Mouse (Mus musculus) embryonic facial prominence, embryonic 10.5 days (tissue): ENCODE measurements at regions not wholly inside any gene's neighbourhood (a gene's known extent, or its start where the extent isn't known, plus 50 kb on each side); places are given as distances from the start of the nearest gene placed in this dataset.

Experiments
- DNase-seq: peaks from one replicate; pipeline ENCODE4 v3.0.0-alpha.2; 2017; ENCODE audit warnings: low spot score
- H3K27ac ChIP-seq: fragments of 300-500 bp; sonication (generic); replicated peaks from 2 replicates; pipeline ENCODE4 v1.5.1; 2016; ENCODE audit warnings: mild to moderate bottlenecking
- H3K27me3 ChIP-seq: fragments of 300-500 bp; sonication (generic); replicated peaks from 2 replicates; pipeline ENCODE4 v1.6.1; 2016; ENCODE audit warnings: low read depth, mild to moderate bottlenecking; ENCODE audit not compliant: poor library complexity, severe bottlenecking
- H3K36me3 ChIP-seq: fragments of 300-500 bp; sonication (generic); replicated peaks from 2 replicates; pipeline ENCODE4 v1.6.1; 2016; ENCODE audit warnings: mild to moderate bottlenecking, moderate library complexity
- H3K4me1 ChIP-seq: fragments of 300-500 bp; sonication (generic); 2 replicates; pipeline ENCODE4 v1.6.1; 2016
- H3K4me3 ChIP-seq: fragments of 300-500 bp; sonication (generic); 2 replicates; pipeline ENCODE4 v1.5.1; 2016; ENCODE audit warnings: mild to moderate bottlenecking, moderate library complexity
- H3K9me3 ChIP-seq: fragments of 300-500 bp; sonication (generic); 2 replicates; pipeline ENCODE4 v1.6.1; 2016; ENCODE audit warnings: mild to moderate bottlenecking
- WGBS: fragments of 180-500 bp; shearing (Covaris S2); methylation state at CpG from one replicate; pipeline ENCODE4 v1.1.7; 2016; 5-methylcytosine and 5-hydroxymethylcytosine counted together

DNA sequence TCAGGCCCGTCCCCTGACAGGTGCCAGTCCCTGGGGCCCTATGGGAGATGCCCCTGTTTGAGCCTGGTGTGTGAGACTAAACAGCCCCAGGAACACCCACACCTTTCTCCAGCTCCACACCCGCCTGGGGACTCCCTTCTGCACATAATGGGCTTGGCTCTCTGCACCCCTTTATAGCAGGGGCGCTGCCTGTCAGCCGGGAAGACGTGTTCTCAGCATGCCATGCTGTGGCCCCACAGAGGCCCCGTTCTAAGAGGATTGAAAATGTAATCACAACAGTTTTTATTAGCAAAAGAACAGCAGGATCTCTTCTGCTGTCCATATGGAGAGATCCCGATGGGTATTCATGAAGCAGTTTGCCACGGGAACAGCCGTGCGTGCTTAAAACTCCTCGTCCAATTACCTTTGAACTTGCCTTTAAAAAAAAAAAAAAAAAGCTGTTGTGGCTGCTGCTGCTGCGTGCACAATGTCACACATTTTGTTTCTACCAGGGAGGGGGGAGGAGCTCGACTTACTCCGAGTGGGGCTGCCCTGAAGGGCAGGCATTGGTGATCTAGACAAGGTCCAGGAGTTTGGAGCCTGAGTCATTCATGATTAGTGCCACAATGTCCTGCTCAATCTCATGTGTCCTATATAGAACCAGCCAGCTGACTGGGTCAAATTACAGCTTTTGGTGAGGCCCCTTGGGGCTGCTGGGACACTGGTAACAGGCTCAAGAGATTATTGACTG is 119.7 kb downstream of the Rps24 start:
- no peaks in the 10 kb centered on the region for H3K36me3 ChIP-seq
- 0 out of 2 replicates have a peak, but pooled peaks cover 2% of the 10 kb centered on the region for H3K9me3 ChIP-seq
- 41% methylated on average over 14 of the region's 14 CpGs for WGBS
- H3K4me1 ChIP-seq, result peaks cover 24% of the 10 kb centered on the region
- H3K27ac ChIP-seq, result peak overlapping the region; percentile 57; the same call in 1 of the 2 replicates
- no peak overlapping the region for H3K4me3 ChIP-seq
- peaks cover 12% of the 10 kb centered on the region; the same call in 1 of the 2 replicates for H3K27me3 ChIP-seq
- DNase-seq, result peak; percentile 32

DNA sequence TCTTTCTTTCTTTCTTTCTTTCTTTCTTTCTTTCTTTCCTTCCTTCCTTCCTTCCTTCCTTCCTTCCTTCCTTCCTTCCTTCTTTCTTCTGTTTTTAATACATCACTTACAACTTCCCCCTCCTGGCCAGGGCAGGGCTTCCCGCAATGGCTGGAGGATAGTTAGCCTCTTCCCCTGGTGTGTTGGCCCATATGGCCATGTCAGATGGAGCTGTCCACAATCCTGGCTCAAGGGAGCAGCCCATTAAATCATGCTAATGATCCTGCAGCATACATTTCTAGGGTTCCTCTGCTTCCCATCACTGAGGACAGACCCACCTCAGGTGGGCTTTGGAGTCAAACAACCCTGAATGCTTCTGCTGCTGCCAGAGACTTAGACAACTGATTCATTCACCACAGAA is 121.4 kb downstream of the Rps24 start:
- Histone ChIP-seq H3K9me3 (0 out of 2 replicates have a peak, but pooled peaks cover 2% of the 10 kb centered on the region), H3K4me1 (peaks cover 20% of the 10 kb centered on the region), H3K36me3 (no peaks in the 10 kb centered on the region), H3K27ac (no peak overlapping the region), H3K27me3 (peaks cover 25% of the 10 kb centered on the region; the same call in 1 of the 2 replicates), H3K4me3 (no peak overlapping the region)
- no peak for DNase-seq
- 92% methylated on average over 1 of the region's 1 CpGs for WGBS

DNA sequence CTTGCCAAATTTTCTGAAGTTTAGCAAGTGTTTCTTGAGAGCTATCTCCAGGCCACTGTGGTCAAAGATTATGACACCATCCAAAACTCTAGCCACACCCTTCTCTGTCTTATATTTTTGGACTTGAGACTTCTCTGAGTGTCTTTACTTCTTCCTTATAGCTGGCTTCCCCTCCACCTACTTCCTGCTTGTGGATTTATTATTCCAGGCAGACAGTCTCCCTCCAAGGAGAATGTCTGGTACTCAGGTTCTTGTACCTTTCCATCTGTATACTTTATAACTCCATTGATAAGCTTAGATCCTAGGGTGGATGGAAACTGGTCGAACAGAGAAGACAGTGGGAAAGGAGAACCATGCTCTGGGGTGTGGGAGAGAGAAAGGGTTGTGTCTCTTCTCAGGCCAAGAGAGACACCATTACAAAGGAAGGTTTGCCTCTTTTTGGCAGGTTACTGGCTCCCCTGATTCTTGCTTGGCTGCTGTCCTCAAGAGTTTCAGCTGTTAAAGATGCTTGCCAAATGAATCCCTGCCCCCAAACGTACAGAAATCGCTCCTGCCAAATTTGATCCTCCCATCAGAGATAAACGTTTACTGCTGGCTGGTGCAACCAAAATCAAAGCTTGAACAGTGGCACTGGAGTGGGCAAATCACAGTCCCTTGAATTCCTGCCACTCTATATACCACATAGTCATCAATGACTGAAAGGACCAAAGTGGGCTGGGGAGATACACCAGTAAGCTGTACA is 125.5 kb downstream of the Rps24 start:
- Histone ChIP-seq H3K27ac (no peak overlapping the region), H3K36me3 (no peaks in the 10 kb centered on the region), H3K9me3 (0 out of 2 replicates have a peak, but pooled peaks cover 2% of the 10 kb centered on the region), H3K27me3 (peaks cover 27% of the 10 kb centered on the region; the same call in 1 of the 2 replicates), H3K4me3 (no peak overlapping the region), H3K4me1 (peaks cover 13% of the 10 kb centered on the region)
- WGBS, result 84% methylated on average over 4 of the region's 4 CpGs
- DNase-seq, result no peak

DNA sequence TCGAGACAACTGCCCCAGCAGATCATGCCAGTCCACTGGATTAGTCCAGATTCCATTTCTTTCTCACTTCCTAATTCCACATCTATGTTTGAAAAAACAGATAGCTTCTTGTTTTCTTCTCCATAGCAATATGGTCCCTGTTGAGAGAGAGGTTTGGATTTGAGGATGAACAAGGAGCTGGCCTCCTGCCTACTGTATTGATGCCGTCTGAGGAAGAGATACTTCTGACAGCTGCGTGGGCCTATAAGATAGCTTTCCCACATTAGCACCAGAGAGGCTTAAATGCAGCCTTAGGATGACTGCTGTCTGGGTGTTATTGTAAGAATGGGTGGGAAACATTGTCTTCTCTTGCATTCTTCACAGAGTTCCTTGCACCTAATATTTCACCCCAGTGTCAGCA is 128.9 kb downstream of the Rps24 start:
- Histone ChIP-seq H3K4me1 (peaks cover 32% of the 10 kb centered on the region), H3K27ac (no peak overlapping the region), H3K36me3 (no peaks in the 10 kb centered on the region), H3K27me3 (peaks cover 33% of the 10 kb centered on the region; the same call in 1 of the 2 replicates), H3K9me3 (no peaks in the 10 kb centered on the region), H3K4me3 (no peak overlapping the region)
- 89% methylated on average over 3 of the region's 3 CpGs for WGBS
- no peak for DNase-seq

DNA sequence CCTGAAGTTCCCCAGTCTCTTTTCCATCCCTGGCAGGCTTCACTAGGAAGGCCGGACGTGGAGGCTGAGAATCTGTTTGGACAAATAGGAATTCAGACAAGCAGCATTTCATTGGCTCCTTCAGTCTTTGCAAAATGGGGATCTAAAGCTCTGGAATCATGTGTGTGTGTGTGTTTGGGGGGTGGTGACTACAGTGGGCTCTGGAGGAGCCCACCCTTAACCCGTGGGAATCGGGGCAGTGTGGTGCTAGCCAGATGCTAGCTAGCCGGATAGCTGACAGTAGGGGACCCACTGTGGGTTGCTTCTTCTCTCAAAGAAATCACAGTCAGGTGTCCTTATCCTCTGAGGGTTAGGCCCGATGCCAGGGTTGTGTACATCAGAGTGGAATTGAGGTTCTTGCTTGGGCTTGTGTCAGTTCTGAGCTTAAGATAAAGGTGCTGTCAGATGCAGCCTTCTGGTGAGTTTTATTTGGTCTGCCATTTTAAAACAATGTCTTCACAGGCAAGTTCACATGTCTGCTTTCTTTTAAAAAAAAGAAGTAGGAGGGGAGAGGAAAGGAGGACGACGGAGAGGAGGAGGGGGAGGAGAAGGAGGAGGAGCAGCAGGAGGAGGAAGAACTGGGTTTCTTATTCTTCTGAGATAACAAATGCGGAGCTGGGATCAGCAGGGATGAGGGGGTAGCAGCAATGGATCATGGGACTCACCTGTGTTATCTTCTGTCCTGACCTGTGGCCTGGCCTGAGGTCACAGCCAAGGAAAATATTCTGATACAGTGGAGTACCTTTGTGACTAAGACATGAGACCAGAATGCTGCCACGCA is 129.6 kb downstream of the Rps24 start:
- no peak for DNase-seq
- H3K27me3 ChIP-seq, result peaks cover 25% of the 10 kb centered on the region; the same call in 1 of the 2 replicates
- no peaks in the 10 kb centered on the region for H3K36me3 ChIP-seq
- peak overlapping the region; percentile 37 for H3K27ac ChIP-seq
- no peak overlapping the region for H3K4me3 ChIP-seq
- 65% methylated on average over 10 of the region's 10 CpGs for WGBS
- H3K9me3 ChIP-seq, result no peaks in the 10 kb centered on the region
- H3K4me1 ChIP-seq, result peaks cover 32% of the 10 kb centered on the region

DNA sequence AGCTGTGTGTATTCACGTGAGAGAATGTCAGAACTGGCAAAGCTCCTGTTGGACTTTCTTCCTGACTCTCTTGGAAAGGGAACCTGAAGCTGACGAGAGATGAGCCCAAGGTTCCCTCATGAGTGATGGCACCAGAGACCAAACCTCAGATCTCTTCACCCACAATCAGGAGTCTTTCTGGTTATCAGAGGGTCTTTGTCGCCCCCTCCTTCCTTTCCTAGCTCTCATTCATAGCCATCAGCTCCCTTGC is 130.1 kb downstream of the Rps24 start:
- no peaks in the 10 kb centered on the region for H3K36me3 ChIP-seq
- H3K4me3 ChIP-seq, result no peak overlapping the region
- peaks cover 32% of the 10 kb centered on the region for H3K4me1 ChIP-seq
- H3K9me3 ChIP-seq, result no peaks in the 10 kb centered on the region
- peak overlapping the region; percentile 37 for H3K27ac ChIP-seq
- 55% methylated on average over 3 of the region's 3 CpGs for WGBS
- DNase-seq, result no peak
- H3K27me3 ChIP-seq, result peaks cover 22% of the 10 kb centered on the region; the same call in 1 of the 2 replicates

DNA sequence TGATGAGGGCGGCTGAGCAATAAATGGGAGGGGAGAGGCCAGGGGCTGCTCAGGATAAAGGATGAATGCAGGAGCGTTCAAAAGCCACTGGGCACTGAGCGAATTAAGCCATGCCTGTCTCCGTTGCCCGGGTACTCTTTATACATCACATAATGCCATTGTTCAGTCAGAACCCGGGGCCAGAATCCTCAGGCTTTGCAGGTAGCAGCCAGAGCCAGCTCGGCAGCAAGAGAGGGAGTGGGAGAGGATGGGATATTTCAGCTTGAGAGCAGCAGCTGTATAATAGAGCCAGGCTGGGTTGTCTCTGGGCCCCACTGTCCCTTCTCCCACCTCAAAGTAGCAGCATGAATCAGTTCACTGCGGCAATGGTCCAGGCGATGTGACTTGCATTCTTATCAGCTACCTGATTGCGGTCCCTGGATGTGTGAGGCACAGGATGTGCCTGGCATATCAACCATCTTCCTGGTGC is 130.5 kb downstream of the Rps24 start:
- Histone ChIP-seq H3K27ac (peak overlapping the region; percentile 32; the same call in 1 of the 2 replicates), H3K4me3 (no peak overlapping the region), H3K27me3 (peaks cover 19% of the 10 kb centered on the region; the same call in 1 of the 2 replicates), H3K36me3 (no peaks in the 10 kb centered on the region), H3K4me1 (peaks cover 32% of the 10 kb centered on the region), H3K9me3 (no peaks in the 10 kb centered on the region)
- WGBS, result 63% methylated on average over 10 of the region's 10 CpGs
- peak; percentile 16 for DNase-seq

DNA sequence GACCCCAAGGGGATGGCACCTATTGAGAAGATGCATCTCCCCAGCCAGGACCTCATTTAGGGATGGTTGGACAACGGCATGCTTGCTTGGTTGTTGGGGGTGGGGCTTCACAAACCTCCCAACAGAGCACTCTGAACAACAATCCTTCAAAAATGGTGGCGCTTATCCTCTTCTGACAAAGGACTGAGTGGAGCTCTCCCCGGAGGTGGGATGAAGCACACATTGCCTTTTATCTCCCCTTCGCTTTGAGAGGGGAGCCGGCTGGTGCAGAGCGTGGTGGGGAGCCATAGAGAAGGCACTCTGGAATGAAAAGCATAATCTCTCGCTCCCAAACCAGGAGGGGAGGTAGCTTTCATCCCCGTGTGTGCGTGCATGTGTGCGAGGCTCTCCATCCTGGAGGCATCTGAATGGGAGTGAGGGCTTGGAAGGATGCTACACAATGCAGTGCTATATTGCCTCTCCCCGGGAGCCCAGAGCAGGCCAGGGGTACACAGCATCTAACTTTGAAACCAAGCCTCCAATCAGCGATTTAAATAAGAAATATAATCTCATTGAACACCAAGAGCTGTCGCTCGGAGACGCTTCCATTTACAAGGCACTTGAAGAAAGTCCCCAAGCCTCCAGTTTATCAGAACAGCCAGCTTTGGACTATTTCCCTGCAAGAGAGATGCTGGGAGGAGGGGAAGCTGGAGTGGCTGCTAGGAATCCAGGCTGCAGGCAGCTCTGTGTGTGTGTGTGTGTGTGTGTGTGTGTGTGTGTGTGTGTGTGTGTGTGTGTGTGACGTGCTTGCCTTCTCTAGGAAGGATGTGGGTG is 131.5 kb downstream of the Rps24 start:
- WGBS, result 49% methylated on average over 16 of the region's 16 CpGs
- Histone ChIP-seq H3K27ac (peak overlapping the region; percentile 32), H3K27me3 (peaks cover 12% of the 10 kb centered on the region; the same call in 1 of the 2 replicates), H3K4me3 (no peak overlapping the region), H3K4me1 (peaks cover 32% of the 10 kb centered on the region), H3K9me3 (no peaks in the 10 kb centered on the region), H3K36me3 (no peaks in the 10 kb centered on the region)
- DNase-seq, result peak; percentile 43

DNA sequence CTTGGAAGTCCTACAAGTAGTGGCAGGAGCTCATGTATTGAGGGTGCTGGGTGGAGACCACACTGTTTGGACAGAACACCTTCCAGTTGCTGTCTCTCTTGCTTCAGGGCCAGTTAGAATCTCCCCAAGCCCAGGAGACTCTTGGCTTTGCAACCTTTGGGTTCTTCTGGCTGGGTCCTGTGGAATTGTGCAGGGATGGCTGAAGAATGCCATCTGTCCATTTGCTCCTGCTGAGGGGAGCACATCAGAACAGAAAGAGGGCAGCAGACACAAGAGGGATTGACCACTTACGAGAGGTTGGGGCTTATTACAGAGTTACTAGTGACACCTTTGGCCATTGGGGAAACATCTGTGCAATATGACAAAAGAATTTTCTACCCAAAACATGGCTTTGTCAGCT is 145.1 kb downstream of the Rps24 start:
- Histone ChIP-seq H3K9me3 (peaks cover 2% of the 10 kb centered on the region; the same call in 1 of the 2 replicates), H3K27me3 (no peaks in the 10 kb centered on the region), H3K27ac (no peak overlapping the region), H3K4me3 (no peak overlapping the region), H3K36me3 (no peaks in the 10 kb centered on the region), H3K4me1 (no peaks in the 10 kb centered on the region)
- WGBS, result 80% methylated on average over 1 of the region's 1 CpGs
- DNase-seq, result no peak

DNA sequence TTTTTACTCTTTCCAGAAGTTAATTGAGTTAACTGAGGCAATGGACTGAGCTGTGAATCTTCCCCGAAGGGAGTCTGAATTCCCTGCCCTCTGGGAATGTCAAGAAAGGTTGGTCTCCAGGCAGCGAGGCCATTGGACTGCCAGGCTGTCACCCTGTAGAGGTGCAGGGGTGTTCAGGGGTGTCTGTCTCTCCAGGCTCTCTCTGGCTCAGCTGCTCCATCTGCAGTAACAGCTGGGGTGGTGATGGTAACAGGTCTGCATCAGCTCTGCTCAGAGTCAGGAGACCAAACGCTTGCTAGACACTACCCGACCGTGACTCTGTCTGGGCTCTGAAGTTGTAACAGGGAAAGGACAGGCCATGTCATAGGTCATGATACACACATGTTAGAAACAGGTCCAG is 154.9 kb downstream of the Rps24 start:
- DNase-seq, result no peak
- Histone ChIP-seq H3K9me3 (no peaks in the 10 kb centered on the region), H3K4me3 (no peak overlapping the region), H3K27ac (no peak overlapping the region), H3K4me1 (0 out of 2 replicates have a peak, but pooled peaks cover 4% of the 10 kb centered on the region), H3K27me3 (peaks cover 6% of the 10 kb centered on the region; the same call in 1 of the 2 replicates), H3K36me3 (no peaks in the 10 kb centered on the region)
- WGBS, result 66% methylated on average over 5 of the region's 5 CpGs

DNA sequence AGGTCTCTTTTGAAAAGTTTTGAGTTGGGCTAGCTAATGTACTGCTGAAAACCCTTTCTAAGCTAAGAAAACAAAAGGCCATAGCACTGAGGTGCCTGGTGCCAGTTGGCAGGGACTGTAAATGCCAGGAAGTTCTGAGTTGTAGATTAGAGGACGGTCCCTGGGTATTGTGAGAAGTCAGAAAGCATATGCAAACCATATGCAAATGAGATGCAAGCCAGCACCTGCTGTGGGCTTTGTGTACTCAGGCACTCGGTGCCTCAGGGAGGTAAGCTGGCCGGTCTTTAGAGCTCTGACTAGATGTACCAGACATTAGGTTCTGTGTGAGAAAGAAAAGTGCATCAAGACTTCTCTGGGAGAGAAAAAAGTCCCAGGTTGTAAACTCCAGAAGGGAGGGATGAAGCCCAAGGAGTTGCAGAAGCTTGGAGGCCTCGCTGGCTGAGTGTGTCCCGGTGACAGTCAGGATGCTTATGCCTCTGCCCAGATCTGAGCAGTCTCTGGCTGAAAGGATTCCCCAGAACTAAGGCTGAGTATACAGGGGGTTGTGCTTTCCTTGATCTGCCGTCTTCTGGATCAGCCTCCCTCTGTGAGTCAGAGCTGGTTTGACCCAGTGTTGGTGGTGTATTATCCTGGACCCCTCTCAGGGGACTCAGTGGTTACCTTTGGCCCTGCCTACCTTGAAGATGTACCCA is 157.3 kb downstream of the Rps24 start:
- DNase-seq, result no peak
- 29% methylated on average over 6 of the region's 6 CpGs for WGBS

More for the DNA sequence above, 157.3 kb downstream of the Rps24 start:
- Histone ChIP-seq H3K4me1 (0 out of 2 replicates have a peak, but pooled peaks cover 4% of the 10 kb centered on the region), H3K36me3 (no peaks in the 10 kb centered on the region), H3K27ac (0 out of 2 replicates have a peak overlapping the region, but pooled peaks have one; percentile 4), H3K9me3 (no peaks in the 10 kb centered on the region), H3K27me3 (peaks cover 6% of the 10 kb centered on the region; the same call in 1 of the 2 replicates), H3K4me3 (no peak overlapping the region)
